Mouse (Mus musculus): ENCODE results near the gene Flt1.

DNA sequence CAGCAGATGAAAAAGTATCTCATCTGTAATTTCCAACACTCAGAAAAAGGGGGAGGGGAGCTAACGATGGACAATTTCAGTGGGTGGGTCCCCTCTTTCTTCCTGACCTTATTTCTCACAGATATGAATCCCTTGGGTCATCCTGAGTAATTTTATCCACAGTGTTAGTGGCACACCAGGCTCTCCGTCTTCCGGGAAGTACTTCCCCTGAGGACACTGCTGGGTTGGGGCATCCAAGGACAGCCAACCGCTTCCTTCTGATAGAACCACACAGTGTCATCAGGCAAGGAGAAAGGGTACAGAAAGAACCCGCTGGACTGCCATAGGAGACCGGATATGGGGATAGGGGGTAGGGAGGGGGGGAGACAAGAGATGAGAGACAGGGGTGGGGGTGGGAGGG, 111.2 kb downstream of the Flt1 start:
- TF ChIP-seq CTCF (IDR thresholded peaks at IDR 0.05) (no peak), POLR2A (IDR thresholded peaks at IDR 0.05; ENCODE audit: insufficient read depth, low read depth, low read length) (no peak)

Measured in heart, adult 2 months (tissue).